Mouse (Mus musculus) testis, postnatal 14 days (tissue): ENCODE measurements around the gene Rpn1.

Experiments
- DNase-seq: peaks from one replicate; pipeline ENCODE4 v3.0.0; 2021; ENCODE audit warnings: low spot score

Rpn1 gene

DNA sequence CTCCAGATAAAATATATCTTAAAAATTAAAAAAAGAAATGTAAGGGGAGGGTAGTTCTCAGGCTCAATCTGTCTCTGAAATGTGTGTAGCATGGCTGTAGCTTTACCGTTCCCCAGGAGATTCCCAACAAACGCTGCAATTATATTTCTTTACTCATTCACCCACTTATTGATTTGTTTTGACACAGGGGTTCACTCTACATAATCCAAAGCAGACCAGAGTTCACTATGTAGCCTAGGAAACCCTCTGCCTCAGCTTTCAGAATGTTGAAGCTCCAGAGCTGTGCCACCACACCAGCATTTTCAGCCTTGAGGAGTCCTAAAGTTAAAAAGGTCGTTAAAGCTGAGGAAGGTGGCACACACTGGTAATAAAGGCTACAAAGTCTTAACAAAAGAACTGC, 18.3 kb upstream of the Rpn1 start:
- no peak for DNase-seq

DNA sequence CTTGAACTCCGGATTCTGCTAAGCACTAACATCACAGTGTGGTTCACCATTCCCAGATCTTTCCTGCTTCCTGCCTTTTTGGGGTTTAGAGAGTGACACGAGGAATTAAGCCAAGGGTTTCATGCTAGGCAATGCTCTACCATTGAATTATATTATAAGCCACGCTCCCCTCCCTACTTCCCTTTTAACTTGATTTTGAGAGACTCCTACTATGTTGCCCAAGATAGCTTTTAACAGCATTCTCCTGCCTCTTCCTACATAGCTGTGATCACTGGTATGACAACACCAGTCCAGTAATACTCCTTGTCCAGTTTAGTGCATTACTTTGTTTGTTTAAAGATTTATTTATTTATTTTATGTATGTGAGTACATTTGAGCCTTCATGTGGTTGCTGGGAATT, 16.6 kb upstream of the Rpn1 start:
- DNase-seq, result no peak

- no peak for DNase-seq
Observed at GRCm38 (mm10) chr6:88068739-88069138, 15.5 kb upstream of the Rpn1 start.

DNA sequence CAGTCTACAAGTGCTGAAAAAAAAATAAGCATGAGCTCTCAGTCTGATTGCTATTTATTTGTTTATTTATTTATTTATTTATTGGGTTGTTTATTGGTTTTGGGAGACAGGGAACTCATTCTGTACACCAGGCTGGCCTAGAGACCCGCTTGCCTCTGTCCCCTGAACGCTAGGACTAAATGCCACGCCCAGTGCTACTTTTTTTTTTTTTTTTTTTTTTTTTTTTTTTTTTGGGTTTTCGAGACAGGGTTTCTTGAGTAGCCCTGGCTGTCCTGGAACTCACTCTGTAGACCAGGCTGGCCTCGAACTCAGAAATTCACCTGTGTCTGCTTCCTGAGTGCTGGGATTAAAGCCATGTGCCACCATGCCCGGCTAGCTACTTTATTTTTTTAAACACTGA, 13.8 kb upstream of the Rpn1 start:
- no peak for DNase-seq

- no peak for DNase-seq
Observed at GRCm38 (mm10) chr6:88071216-88071615, 13.1 kb upstream of the Rpn1 start.

DNA sequence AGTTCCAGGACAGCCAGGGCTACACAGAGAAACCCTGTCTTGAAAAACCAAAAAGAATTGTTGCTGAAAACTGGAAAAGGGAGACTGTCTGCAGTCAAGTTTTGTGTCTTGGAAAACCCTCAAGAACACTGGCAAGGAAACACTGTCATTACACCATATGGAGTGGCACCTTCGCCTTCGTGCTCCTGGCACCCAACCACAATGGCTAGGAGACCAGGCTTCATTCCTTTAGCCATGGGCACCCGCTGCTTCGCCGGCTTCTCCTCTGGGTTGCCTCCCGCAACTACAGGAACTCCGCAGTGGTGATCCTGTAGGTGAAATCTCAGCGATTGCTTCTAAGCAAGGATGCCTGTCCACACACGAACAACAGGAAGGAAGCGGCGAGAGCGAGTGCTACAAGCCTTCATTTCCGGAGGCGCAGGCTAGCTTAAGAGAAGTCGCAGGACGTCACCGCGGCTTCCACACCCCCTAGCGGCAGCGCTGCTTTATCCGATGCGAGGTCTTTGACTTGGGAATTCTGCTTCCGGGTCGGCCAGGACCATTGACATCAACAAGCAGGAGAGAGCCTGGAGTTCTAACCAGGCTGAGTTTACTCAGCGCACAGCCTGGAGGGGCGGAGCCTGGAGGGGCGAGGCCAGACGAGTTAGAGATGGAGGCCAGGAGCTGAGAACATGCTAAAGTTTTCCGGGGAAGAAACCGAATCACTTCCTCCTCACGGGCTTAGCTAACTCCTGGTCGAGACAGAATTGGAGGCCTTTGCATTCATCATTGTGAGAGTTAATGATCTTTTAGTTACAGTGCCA, 9.3 kb upstream of the Rpn1 start:
- DNase-seq, result peak; percentile 91

DNA sequence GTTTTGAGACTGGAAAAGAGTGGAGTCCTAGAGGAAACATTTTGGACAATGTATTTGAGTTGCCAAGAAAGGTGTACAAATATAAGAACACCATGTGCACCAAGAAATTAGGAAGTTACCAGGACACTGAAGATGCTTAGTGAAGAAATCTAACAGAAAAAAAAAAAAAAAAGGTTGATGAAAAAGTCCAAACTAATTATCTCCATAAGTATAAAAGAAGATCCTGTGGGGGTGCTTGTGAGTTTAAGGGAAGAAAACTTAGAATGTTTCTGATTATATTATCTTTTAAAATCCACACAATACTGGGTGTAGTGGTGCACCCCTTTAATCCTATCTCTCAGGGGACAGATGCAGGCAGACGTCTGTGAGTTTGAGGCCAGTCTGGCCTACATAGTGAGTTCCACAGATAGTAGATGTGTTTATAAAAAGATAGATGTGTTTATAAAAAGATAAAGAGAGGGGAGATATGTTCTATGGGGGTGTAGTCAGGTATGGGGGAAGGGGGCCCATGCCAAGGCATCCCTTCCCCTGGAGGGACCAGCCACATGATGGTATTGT, 8.2 kb upstream of the Rpn1 start:
- DNase-seq, result no peak

- no peak for DNase-seq
Observed at GRCm38 (mm10) chr6:88083095-88083494, 1.2 kb upstream of the Rpn1 start.

DNA sequence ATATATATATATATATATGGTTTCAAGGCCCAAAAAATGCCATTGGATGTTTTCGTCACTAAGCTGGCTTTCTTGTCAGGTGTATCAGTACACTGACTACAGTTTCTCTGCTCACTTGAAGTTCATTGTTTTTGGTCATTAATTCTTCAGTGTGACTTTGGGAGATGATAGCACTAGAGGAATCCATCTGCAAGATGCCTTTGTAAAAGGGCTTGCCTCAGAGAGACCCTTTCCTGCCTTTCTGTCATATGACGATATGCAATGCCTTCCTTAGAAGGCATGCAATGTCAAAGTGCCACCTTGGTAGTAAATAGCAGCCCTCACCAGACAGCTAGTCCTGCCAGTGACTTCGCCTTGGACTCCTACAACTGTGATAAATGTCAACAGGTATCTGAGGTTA, 610 bp upstream of the Rpn1 start:
- DNase-seq, result no peak

DNA sequence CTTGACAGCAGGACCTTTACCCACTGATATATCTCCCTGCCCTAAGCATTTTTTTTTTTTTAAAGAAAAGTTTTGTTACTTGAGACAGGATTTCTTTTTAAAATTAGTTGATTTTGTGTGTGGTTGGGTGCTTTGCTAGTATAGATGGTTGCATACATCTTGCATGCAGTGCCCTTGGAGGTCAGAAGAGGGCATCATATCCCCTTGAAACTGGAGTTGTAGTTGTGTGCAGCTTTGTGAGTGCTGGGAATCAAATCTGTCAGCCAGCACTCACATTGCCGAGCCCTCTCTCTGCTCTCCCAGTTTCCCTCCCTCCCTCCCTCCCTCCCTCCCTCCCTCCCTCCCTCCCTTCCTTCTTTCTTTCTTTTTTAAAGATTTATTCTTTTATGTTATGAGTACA, 4.7 kb downstream of the Rpn1 start:
- no peak for DNase-seq

- DNase-seq, result no peak
Observed at GRCm38 (mm10) chr6:88095377-88095776, 11.1 kb downstream of the Rpn1 start.

DNA sequence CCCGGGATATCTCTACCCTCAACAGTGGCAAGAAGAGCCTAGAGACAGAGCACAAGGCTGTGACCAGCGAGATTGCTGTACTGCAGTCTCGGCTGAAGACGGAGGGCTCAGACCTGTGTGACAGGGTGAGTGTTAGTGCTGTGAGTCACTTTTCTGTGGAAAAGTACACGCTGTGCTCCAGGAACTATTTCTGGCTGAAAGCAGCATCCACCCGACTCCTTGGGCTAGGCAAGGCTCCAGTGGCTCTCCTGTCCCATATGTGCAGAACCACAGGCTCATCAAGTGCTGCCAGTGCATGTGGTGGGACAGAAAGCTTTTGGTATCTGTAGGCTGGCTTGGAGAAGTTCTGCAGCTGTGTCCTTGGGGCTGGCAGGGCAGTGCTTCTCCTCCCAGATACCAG, 17.8 kb downstream of the Rpn1 start:
- DNase-seq, result no peak

DNA sequence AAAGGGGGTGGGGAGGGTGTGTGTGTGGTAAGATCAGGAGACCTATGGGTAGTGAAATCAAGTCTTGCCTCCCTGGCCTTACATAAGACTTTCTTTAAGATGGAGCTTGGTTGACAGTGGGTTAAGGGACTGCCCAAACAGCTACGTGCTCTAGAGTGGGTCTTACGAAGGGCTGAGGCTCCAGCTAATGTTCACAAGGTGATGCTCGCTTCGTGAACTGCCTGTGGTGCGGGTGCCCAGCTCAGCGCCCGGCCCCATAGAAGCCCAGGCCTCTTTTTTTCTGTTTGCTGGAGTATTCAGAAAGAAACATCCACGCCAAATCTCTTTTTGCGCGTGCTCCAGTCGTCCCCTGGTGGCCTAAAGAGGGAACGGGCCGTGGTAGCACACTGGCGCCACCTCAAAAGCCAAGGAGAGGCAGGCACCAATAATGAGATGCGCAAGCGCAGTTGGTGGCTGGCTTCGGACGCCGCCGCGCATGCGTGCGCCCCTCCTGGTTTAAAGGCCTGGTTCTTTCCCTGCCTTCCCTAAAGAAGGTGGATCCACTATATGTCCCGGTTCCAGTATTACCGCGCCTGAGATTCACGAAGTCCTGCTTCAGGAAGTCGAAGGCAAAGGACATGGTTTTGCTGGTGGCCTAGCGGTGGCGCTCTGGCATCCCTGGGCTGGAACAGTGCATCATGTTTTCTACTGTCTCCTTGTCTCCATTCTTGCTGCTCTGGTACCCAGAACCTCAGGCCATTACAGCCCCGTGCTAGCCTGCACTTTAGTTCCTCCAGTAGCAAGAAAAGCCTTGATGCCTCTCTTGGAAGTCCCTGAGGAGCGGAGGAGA, 21.7 kb downstream of the Rpn1 start:
- DNase-seq, result peak; percentile 87

- no peak for DNase-seq
Observed at GRCm38 (mm10) chr6:88106612-88107123, 22.4 kb downstream of the Rpn1 start.

DNA sequence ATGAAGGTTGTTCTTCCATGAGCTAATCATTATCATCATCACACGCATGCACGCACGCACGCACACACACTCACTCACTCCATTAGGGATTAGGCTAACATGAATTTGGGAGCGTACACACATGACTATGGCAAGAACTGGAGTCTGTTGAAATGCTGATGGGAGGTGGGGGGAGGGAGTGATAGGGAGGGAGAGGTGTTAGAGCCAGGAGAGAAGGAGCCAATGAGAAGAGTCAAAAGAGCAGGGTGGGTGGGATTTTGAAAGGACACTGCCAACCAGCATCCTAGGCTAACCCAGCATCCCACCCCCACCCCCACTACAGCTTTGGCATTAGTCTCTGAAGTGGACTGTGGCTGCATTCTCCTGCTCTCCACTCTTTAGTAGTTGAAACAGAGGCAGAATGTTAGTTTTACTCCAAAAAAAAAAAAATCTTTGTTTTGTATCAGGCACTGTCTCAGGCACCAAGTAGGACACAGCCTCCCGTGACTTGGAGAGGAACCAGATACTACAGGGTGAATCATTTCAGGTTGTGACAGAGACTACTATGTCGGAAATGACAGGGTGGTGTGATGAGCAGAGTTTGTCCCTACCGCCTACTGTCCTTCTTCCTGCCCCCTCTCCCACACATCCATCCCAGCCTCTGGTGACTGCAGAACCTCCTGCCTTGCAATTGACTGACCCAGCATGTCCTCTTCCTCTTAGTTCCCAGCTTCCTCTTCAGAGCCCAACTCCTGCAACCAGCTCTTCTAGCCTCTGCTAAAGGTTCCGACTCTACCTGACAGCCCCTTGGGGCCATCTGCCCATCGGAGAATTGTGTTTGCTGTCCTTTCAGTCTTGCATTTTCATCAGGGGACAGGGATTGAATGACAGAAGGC, 23.6 kb downstream of the Rpn1 start:
- DNase-seq, result no peak

DNA sequence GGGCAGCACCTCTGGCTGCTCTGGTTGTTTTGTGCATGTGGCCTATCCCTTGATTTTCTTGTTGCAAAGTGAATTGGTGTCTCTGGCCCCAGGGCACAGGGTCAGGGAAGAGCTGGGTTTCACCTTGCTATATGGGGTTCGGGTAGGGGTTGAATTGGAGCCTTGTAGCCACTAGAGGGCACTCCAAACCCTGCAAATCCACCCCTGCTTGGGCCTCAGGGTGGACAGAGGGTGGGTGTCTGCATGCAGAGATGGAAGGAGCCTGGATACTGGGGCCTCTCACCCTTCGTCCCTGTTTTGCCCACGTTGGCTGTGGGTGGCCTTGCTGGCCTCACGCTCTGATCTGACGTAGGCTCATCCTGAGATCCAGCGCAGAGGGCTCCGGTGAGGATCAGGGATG, 28.9 kb downstream of the Rpn1 start:
- DNase-seq, result no peak

GRCm38 (mm10) chr6:88114414-88114813, 30.1 kb downstream of the Rpn1 start:
- DNase-seq, result no peak

- DNase-seq, result peak; percentile 43
Observed at GRCm38 (mm10) chr6:88116347-88117183, 32.3 kb downstream of the Rpn1 start.

DNA sequence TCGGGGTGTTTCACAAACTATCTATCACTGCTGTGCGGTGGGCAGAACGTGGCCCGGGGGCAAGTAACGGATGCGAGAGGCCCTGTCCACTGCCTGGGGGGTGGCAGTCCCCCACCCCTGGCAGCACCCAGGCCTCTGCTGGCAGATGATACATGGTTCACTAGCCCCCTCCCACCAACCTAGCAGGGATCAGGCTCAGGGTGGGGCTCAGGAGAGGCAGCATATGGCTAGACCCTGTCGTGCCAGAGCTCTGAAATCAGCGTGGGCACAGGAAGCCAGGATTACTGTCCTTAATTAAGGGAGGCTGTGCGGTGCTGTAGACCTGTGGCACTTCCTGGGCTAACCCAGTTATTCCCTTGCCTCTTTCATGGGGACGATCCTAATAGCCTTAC, 32.9 kb downstream of the Rpn1 start:
- no peak for DNase-seq

- DNase-seq, result no peak
Observed at GRCm38 (mm10) chr6:88119309-88119708, 35.0 kb downstream of the Rpn1 start.

- DNase-seq, result no peak
Observed at GRCm38 (mm10) chr6:88120813-88121212, 36.5 kb downstream of the Rpn1 start.
